Mouse (Mus musculus) forebrain, embryonic 16.5 days (tissue): ENCODE measurements at regions not wholly inside any gene's neighbourhood (a gene's known extent, or its start where the extent isn't known, plus 50 kb on each side); places are given as distances from the start of the nearest gene placed in this dataset.

Experiments used
- ATAC-seq: fragments of 200-750 bp; cut with Nextera tagmentation; 2 replicates; pipeline ENCODE4 v1.8.0; 2017; ENCODE audit warnings: mild to moderate bottlenecking, moderate library complexity
- H3K27ac ChIP-seq: fragments of 300-500 bp; sonication (generic); 2 replicates; pipeline ENCODE4 v1.5.1; 2014; ENCODE audit warnings: low read length, control low read depth
- H3K27me3 ChIP-seq: fragments of 300-500 bp; sonication (generic); replicated peaks from 2 replicates; pipeline ENCODE4 v1.6.1; 2014; ENCODE audit warnings: low read length; ENCODE audit not compliant: control insufficient read depth, insufficient read depth
- H3K36me3 ChIP-seq: fragments of 300-500 bp; sonication (generic); 2 replicates; pipeline ENCODE4 v1.6.1; 2014; ENCODE audit not compliant: control insufficient read depth, insufficient read depth
- H3K4me1 ChIP-seq: fragments of 300-500 bp; sonication (generic); replicated peaks from 2 replicates; pipeline ENCODE4 v1.6.1; 2014; ENCODE audit warnings: low read length; ENCODE audit not compliant: control insufficient read depth, insufficient read depth
- H3K4me2 ChIP-seq: fragments of 300-500 bp; sonication (generic); 2 replicates; pipeline ENCODE4 v1.6.1; 2014; ENCODE audit warnings: mild to moderate bottlenecking, low read length, control low read depth
- H3K4me3 ChIP-seq: fragments of 300-500 bp; sonication (generic); replicated peaks from 2 replicates; pipeline ENCODE4 v1.5.1; 2014; ENCODE audit warnings: mild to moderate bottlenecking, low read length, control low read depth
- H3K9ac ChIP-seq: fragments of 300-500 bp; sonication (generic); replicated peaks from 2 replicates; pipeline ENCODE4 v1.6.1; 2014; ENCODE audit warnings: low read depth, low read length, control low read depth
- H3K9me3 ChIP-seq: fragments of 300-500 bp; sonication (generic); 2 replicates; pipeline ENCODE4 v1.6.1; 2016; ENCODE audit warnings: low read length; ENCODE audit not compliant: control insufficient read depth
- WGBS: fragments of 180-500 bp; shearing (Covaris S2); extraction: QIAGEN DNeasy Blood & Tissue Kit; methylation state at CpG from one replicate; pipeline ENCODE4 v1.1.7; 2014; 5-methylcytosine and 5-hydroxymethylcytosine counted together

DNA sequence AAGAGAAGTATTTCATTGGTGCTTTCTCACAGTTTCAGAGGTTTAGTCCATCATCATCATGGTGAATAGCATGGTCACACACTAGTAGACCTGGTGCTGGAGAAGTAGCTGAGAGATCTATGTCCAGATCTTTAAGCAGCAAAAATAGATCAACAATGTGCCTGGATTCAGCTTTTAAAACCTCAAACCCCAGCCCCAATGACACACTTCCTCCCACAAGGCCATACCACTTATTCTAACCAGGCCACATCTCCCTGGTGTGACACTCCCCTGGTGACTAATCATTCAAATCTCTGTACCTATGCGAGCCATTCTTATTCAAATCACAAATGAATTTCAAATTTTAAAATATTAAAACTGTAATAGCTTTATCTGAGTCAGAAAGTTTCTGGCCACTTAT is 434.3 kb upstream of the Pik3r1 start:
- 95% methylated on average over 1 of the region's 1 CpGs for WGBS
- no peaks in the 10 kb centered on the region for H3K36me3 ChIP-seq
- no peaks in the 10 kb centered on the region for H3K27me3 ChIP-seq
- H3K9ac ChIP-seq, result no peak overlapping the region
- ATAC-seq, result no peak
- H3K4me1 ChIP-seq, result no peaks in the 10 kb centered on the region
- H3K27ac ChIP-seq, result no peak overlapping the region
- no peak overlapping the region for H3K4me2 ChIP-seq
- H3K9me3 ChIP-seq, result no peaks in the 10 kb centered on the region
- H3K4me3 ChIP-seq, result no peak overlapping the region

DNA sequence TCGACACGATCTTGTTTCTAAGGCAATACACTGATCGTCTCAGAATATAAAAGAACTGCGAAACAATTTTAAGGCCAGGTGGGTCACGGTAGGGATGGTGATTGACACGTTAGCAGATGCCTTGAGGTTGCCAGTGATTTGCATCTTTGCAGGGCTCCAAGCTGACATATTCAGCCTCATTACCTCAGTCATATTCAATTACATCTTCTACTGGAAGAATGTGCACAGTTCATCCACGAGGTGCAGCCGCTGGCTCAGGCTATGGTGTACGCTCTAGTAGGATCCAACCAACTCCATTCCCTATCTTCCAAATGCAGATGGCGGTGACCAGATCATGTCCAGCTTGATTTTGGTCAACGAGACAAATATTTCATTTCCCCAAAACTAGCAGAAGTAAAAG is 450.5 kb upstream of the Pik3r1 start:
- no peak overlapping the region for H3K27ac ChIP-seq
- H3K27me3 ChIP-seq, result no peaks in the 10 kb centered on the region
- no peaks in the 10 kb centered on the region for H3K9me3 ChIP-seq
- H3K4me2 ChIP-seq, result no peak overlapping the region
- H3K4me1 ChIP-seq, result no peaks in the 10 kb centered on the region
- no peak overlapping the region for H3K4me3 ChIP-seq
- no peak overlapping the region for H3K9ac ChIP-seq
- H3K36me3 ChIP-seq, result no peaks in the 10 kb centered on the region
- 94% methylated on average over 11 of the region's 11 CpGs for WGBS
- ATAC-seq, result no peak

DNA sequence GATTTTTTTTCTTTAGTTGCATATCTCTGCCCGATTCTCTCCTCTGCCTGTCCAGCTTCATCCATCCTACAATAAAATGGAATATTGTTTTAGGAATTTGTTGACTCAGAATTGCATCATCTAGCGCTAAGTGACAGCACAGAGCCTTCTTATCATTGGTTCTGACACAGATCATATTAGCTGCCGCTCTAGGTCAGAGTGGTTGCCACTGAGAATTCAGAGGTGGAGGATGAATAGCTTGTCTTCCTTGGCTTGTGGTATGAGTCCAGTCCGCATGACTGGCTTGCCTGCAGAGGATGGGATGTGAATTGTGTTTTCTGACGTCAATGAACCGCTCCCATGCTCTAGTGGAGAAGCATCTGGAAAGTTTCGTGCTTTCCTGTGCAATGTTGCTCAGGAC is 462.3 kb upstream of the Cd180 start:
- Histone ChIP-seq H3K9ac (no peak overlapping the region), H3K36me3 (no peaks in the 10 kb centered on the region), H3K4me2 (no peak overlapping the region), H3K4me3 (no peak overlapping the region), H3K4me1 (no peaks in the 10 kb centered on the region), H3K27me3 (no peaks in the 10 kb centered on the region), H3K9me3 (no peaks in the 10 kb centered on the region), H3K27ac (no peak overlapping the region)
- WGBS, result 88% methylated on average over 7 of the region's 7 CpGs
- ATAC-seq, result no peak

GRCm38 (mm10) chr13:102232291-102232936 is 460.9 kb upstream of the Cd180 start:
- Histone ChIP-seq H3K36me3 (no peaks in the 10 kb centered on the region), H3K4me1 (no peaks in the 10 kb centered on the region), H3K4me3 (no peak overlapping the region), H3K27ac (no peak overlapping the region), H3K27me3 (no peaks in the 10 kb centered on the region), H3K9ac (no peak overlapping the region), H3K4me2 (no peak overlapping the region), H3K9me3 (no peaks in the 10 kb centered on the region)
- ATAC-seq, result no peak
- 63% methylated on average over 4 of the region's 4 CpGs for WGBS

DNA sequence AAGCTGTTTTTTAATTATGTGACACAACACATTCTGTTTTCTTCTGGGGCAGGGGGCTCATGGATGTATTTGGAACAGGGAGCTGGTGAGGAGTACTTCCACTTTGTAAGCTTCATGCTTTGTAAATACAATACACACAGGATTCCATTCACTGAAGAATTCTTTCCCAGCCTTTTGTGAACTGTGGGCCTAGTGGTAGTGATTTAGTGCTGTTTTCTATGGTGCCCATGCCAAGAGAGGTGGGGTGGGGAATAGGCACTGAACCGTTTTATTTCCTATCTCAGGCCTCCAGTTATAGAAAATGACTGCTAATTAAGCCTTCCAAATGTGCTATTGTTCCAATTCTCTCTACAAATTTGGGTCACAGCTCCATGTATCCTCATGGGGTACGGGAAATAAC is 442.5 kb upstream of the Cd180 start:
- no peak overlapping the region for H3K9ac ChIP-seq

DNA sequence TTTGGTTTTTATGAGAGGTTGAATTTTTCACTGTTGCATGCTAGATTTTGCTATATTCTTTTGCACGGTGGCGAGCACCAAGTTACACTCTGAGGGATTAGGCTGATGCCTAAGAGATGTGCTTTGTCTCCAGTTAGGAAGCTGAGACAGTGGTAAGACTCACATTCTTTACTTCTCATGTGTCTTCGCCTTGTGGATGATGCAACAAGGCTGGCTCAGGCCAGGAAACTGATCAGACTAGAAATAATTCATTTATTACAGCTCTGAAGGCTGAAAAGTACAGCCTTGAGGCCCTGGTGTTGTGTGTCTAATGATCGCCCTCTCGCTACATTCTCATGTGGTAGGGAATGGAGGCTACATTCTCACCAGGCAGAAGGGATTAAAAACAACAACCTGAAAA is 441.6 kb upstream of the Cd180 start:
- H3K4me3 ChIP-seq, result no peak overlapping the region
- H3K27ac ChIP-seq, result no peak overlapping the region
- H3K36me3 ChIP-seq, result no peaks in the 10 kb centered on the region
- no peaks in the 10 kb centered on the region for H3K27me3 ChIP-seq
- no peak for ATAC-seq
- H3K4me2 ChIP-seq, result no peak overlapping the region
- no peaks in the 10 kb centered on the region; the same call in 1 of the 2 replicates for H3K4me1 ChIP-seq
- 92% methylated on average over 5 of the region's 5 CpGs for WGBS
- H3K9ac ChIP-seq, result no peak overlapping the region
- H3K9me3 ChIP-seq, result no peaks in the 10 kb centered on the region

More for the DNA sequence above, 442.5 kb upstream of the Cd180 start:
- H3K4me1 ChIP-seq, result no peaks in the 10 kb centered on the region; the same call in 1 of the 2 replicates
- H3K36me3 ChIP-seq, result no peaks in the 10 kb centered on the region
- H3K27me3 ChIP-seq, result no peaks in the 10 kb centered on the region
- ATAC-seq, result no peak; the same call in 1 of the 2 replicates
- H3K4me3 ChIP-seq, result no peak overlapping the region
- WGBS, result 16% methylated on average over 2 of the region's 2 CpGs
- no peaks in the 10 kb centered on the region for H3K9me3 ChIP-seq
- no peak overlapping the region for H3K27ac ChIP-seq
- H3K4me2 ChIP-seq, result no peak overlapping the region

DNA sequence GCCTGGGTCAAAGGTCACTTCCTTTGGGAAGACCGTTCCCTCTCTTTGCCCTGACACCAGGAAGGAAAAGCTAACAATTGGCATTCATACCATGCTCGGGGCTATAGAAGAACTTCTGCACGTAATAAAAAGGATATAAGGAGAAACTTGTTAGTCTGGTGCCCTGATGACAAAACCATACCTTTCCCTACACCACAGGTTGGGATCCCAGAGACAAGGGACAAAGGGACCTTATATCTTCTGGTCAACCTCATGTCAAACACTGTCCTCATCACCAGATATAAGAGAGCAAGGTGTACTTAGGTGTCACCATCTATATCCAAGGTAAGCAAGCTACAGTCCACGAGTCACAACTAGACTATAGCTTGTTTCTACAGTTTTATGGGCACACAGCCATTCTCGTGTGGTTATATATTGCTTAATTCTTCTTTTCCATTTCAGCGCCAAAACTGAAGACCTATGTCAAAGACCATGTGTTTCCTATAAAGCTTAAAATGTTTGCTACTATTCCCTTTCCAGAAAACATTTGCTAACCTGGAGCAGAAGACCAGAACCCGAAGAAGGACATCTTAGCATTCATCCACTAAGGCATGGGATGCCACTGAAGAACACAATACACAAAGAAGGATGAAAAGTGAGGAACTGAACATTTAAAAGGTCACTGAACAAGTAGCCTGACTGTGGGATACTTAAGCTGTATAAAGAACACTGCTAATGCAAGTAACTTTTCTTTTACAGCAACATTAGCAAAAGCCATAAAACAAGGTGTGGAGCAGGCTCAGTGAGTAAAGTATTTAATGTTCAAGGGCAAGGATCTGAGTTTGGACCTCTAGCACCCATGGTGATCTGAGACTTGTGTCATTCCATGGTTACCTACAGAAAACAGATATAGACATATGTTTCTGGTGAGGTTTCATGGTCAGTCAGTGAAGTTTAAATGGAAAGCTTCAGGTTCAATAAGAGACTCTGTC is 437.7 kb upstream of the Cd180 start:
- Histone ChIP-seq H3K27me3 (no peaks in the 10 kb centered on the region), H3K9ac (no peak overlapping the region), H3K36me3 (no peaks in the 10 kb centered on the region), H3K4me2 (no peak overlapping the region), H3K4me1 (no peaks in the 10 kb centered on the region; the same call in 1 of the 2 replicates), H3K9me3 (no peaks in the 10 kb centered on the region), H3K27ac (no peak overlapping the region), H3K4me3 (no peak overlapping the region)
- ATAC-seq, result no peak
- 85% methylated on average over 7 of the region's 7 CpGs for WGBS

- no peak for ATAC-seq
- no peak overlapping the region for H3K4me2 ChIP-seq
- no peaks in the 10 kb centered on the region for H3K9me3 ChIP-seq
- no peak overlapping the region for H3K9ac ChIP-seq
- WGBS, result 76% methylated on average over 8 of the region's 8 CpGs
- no peaks in the 10 kb centered on the region for H3K4me1 ChIP-seq
- H3K27me3 ChIP-seq, result no peaks in the 10 kb centered on the region
- no peaks in the 10 kb centered on the region for H3K36me3 ChIP-seq
- no peak overlapping the region for H3K27ac ChIP-seq
- H3K4me3 ChIP-seq, result no peak overlapping the region
These were observed 435.2 kb upstream of the Cd180 start for GRCm38 (mm10) chr13:102258207-102258606.

- peak; percentile 59; the same call in 1 of the 2 replicates for ATAC-seq
- Histone ChIP-seq H3K36me3 (no peaks in the 10 kb centered on the region), H3K4me3 (no peak overlapping the region), H3K9ac (no peak overlapping the region), H3K27ac (no peak overlapping the region), H3K4me2 (no peak overlapping the region), H3K27me3 (no peaks in the 10 kb centered on the region), H3K9me3 (no peaks in the 10 kb centered on the region), H3K4me1 (no peaks in the 10 kb centered on the region)
- WGBS, result 62% methylated on average over 3 of the region's 3 CpGs
These were observed 419.5 kb upstream of the Cd180 start for GRCm38 (mm10) chr13:102273818-102274217.
